Mouse (Mus musculus) cortical plate, adult 2 months (tissue): ENCODE results near the gene Mxd1. TPM values are rescaled to one million over a fixed set of nuclear protein-coding genes. Genes with fewer than 3 reads are reported as not detected.

Source experiments
- H3K27ac ChIP-seq: fragments of 200-500 bp; 2 replicates; pipeline ENCODE4 v1.5.1; 2012; ENCODE audit warnings: low read length, control low read depth, inconsistent platforms; ENCODE audit not compliant: insufficient read depth
- H3K4me1 ChIP-seq: fragments of 200-500 bp; 2 replicates; pipeline ENCODE4 v1.6.1; 2011; ENCODE audit warnings: low read length; ENCODE audit not compliant: control insufficient read depth, insufficient read depth
- H3K4me3 ChIP-seq: fragments of 200-500 bp; 2 replicates; pipeline ENCODE4 v1.5.1; 2011; ENCODE audit warnings: mild to moderate bottlenecking, low read length, control low read depth; ENCODE audit not compliant: insufficient read depth
- CTCF ChIP-seq: fragments of 200-500 bp; IDR thresholded peaks from 2 replicates; pipeline ENCODE4 v1.5.1; 2011; ENCODE audit warnings: mild to moderate bottlenecking, control low read depth, low read length; ENCODE audit not compliant: insufficient read depth; ENCODE audit errors: extremely low read depth
- POLR2A ChIP-seq: fragments of 200-500 bp; IDR thresholded peaks from 2 replicates; pipeline ENCODE4 v1.6.1; 2011; ENCODE audit warnings: mild to moderate bottlenecking, low read length, control low read depth; ENCODE audit not compliant: insufficient read depth; ENCODE audit errors: extremely low read depth
- polyA plus RNA-seq: library from polyadenylated mRNA; depleted of rRNA; stranded (reverse); fragments of >200 nt; gene quantifications from 2 replicates; pipeline ENCODE4 v1.2.3, GENCODE M21; 2012; rRNA removed

The Mxd1 gene
- 20.6 and 20.8 TPM in 2 replicates for polyA plus RNA-seq

GRCm38 (mm10) chr6:86668580-86669239 is at the start of gene Mxd1:
Gene Mxd1, minus strand, starts transcription at chr6:86669161.
- Histone ChIP-seq H3K27ac (0 out of 2 replicates have a peak within 1 kb of the TSS, but pooled peaks have one; percentile 14), H3K4me1 (peaks cover 9% of the 10 kb centered on the region), H3K4me3 (peak within 1 kb of the TSS; percentile 53)
- TF ChIP-seq POLR2A: 0 out of 2 replicates have a peak, but pooled peaks have one; percentile 14
- TF ChIP-seq CTCF: no peak

GRCm38 (mm10) chr6:86708072-86708774 is 39.3 kb upstream of the Mxd1 start:
- Histone ChIP-seq H3K27ac (no peak overlapping the region), H3K4me1 (no peaks in the 10 kb centered on the region), H3K4me3 (no peak overlapping the region)
- TF ChIP-seq POLR2A: no peak
- TF ChIP-seq CTCF: no peak

GRCm38 (mm10) chr6:86702577-86702976 is 33.6 kb upstream of the Mxd1 start:
- TF ChIP-seq CTCF: no peak
- TF ChIP-seq POLR2A: no peak
- Histone ChIP-seq H3K27ac (no peak overlapping the region), H3K4me3 (no peak overlapping the region)

GRCm38 (mm10) chr6:86697903-86698302 is 28.9 kb upstream of the Mxd1 start:
- H3K27ac ChIP-seq: no peak overlapping the region
- H3K4me3 ChIP-seq: no peak overlapping the region
- TF ChIP-seq POLR2A (no peak), CTCF (no peak)
- H3K4me1 ChIP-seq: no peaks in the 10 kb centered on the region

More at GRCm38 (mm10) chr6:86702577-86702976, 33.6 kb upstream of the Mxd1 start:
- H3K4me1 ChIP-seq: no peaks in the 10 kb centered on the region

- no peak overlapping the region for H3K27ac ChIP-seq
- TF ChIP-seq POLR2A (no peak), CTCF (no peak)
- no peaks in the 10 kb centered on the region for H3K4me1 ChIP-seq
- H3K4me3 ChIP-seq: no peak overlapping the region
These were observed 27.3 kb upstream of the Mxd1 start for GRCm38 (mm10) chr6:86696213-86696612.

- no peak overlapping the region for H3K4me3 ChIP-seq
- no peak overlapping the region for H3K27ac ChIP-seq
- TF ChIP-seq POLR2A (no peak), CTCF (peak; percentile 60)
- H3K4me1 ChIP-seq: no peaks in the 10 kb centered on the region
These were observed 25.5 kb upstream of the Mxd1 start for GRCm38 (mm10) chr6:86694465-86694864.

GRCm38 (mm10) chr6:86689671-86690070 is 20.7 kb upstream of the Mxd1 start:
- no peak overlapping the region for H3K27ac ChIP-seq
- no peak overlapping the region for H3K4me3 ChIP-seq
- no peak for TF ChIP-seq POLR2A
- TF ChIP-seq CTCF: no peak
- H3K4me1 ChIP-seq: no peaks in the 10 kb centered on the region

- no peak overlapping the region for H3K27ac ChIP-seq
- H3K4me3 ChIP-seq: no peak overlapping the region
- H3K4me1 ChIP-seq: peaks cover 1% of the 10 kb centered on the region; the same call in 1 of the 2 replicates
- TF ChIP-seq CTCF: no peak
- TF ChIP-seq POLR2A: no peak
These were observed 18.0 kb upstream of the Mxd1 start for GRCm38 (mm10) chr6:86686971-86687370.

GRCm38 (mm10) chr6:86684655-86685011 is 15.7 kb upstream of the Mxd1 start:
- TF ChIP-seq CTCF (no peak), POLR2A (no peak)

More at GRCm38 (mm10) chr6:86684655-86685011, 15.7 kb upstream of the Mxd1 start:
- Histone ChIP-seq H3K4me3 (peak overlapping the region; percentile 92), H3K4me1 (peaks cover 1% of the 10 kb centered on the region; the same call in 1 of the 2 replicates), H3K27ac (peak overlapping the region; percentile 37; the same call in 1 of the 2 replicates)
